Mouse (Mus musculus) T-helper 2 cell (primary cell): ENCODE results near the gene Snorc.

Experiments
- in situ Hi-C: fragments of 300-600 bp; cut with MboI, MseI; formaldehyde crosslinking; loops from one replicate; pipeline ENCODE4 v1.15.1; 2025; ENCODE audit warnings: high pct_unique_total_duplicates

Snorc gene

DNA sequence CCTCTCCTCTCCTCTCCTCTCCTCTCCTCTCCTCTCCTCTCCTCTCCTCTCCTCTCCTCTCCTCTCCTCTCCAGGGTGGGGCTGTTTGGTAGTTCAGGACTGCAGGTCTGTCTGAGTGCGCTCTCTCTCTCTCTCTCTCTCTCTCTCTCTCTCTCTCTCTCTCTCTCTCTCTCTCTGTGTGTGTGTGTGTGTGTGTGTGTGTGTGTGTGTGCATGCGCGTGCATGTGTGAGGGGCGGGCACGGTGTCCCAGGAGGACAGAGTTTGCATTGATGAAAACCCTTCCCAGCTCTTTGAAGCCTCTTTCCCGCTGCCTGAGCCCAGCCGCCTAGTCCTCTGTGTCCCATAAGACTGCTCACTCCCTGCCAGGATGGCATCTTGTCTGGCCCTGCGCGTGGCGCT is at the start of gene Snorc:
Gene Snorc (plus strand): TSS at position 301 of the 400 bp plus-strand sequence.
- in situ Hi-C loops: loop anchor here (10.0 kb wide), 1 partner anchor 305 kb away; no protein-coding TSS in a partner anchor

DNA sequence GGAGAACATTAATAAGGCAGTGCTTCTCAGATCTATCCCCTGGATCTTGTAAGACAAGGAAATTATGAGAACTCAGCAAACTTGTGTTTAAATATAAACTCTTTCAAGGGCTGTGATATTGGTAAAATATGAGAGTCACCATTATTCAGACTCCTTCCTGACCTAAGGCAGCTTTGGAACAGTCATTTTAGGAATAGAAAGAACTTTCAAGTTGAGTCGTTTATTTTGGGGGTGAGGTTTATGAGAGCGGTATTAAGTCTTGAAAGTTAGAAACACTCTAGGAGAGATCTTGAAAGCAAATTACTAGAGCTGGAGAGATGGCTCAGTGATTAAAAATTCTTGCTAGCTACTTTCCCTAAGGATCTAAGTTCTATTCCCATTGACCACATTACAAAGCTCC is 34.9 kb upstream of the Snorc start:
- in situ Hi-C loops: no loop called here

DNA sequence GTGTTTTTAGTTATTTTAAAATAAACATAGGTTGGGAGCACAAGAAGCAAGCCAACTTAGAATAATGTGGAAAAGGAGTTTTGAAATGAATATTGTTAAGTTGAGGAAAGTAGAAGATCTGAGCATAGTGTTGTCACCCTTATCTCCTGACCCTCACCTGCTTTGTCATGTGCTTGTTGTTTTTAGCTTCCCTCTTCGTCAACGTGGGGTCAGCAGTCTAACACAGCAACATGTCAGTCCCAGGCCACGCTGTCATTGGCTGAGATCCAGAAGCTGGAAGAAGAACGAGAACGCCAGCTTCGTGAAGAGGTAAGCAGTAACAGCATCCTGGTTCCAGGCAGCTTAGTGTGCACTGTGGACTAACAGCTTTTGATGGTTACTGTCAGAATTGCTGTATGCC is 33.5 kb upstream of the Snorc start:
- in situ Hi-C loops: no loop called here

GRCm38 (mm10) chr1:87447183-87448104 is 22.6 kb upstream of the Snorc start:
- in situ Hi-C loops: no loop called here

- in situ Hi-C loops: no loop called here
These were observed 20.6 kb upstream of the Snorc start for GRCm38 (mm10) chr1:87449432-87449831.

DNA sequence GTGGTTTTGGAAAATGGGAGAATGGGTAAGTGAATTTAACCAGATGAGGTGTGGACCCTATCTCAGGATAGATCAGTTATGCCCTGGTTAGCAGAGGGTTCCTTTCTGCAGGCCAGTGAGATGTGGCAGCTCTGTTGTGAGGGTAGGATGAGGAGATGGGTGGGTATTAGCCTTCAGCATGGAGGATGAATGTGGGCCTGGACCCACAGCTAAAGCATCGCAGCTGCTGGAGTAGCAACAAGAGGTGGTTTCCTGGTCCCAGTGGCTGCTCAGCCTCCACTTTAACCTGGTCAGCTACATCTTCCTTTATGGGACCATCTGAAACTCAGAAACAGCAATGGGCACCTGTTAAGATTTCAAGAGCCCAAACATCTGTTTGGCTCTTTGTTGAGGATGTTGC is 13.6 kb upstream of the Snorc start:
- in situ Hi-C loops: loop anchor here (10.0 kb wide), 1 partner anchor 208 kb away; no protein-coding TSS in a partner anchor

DNA sequence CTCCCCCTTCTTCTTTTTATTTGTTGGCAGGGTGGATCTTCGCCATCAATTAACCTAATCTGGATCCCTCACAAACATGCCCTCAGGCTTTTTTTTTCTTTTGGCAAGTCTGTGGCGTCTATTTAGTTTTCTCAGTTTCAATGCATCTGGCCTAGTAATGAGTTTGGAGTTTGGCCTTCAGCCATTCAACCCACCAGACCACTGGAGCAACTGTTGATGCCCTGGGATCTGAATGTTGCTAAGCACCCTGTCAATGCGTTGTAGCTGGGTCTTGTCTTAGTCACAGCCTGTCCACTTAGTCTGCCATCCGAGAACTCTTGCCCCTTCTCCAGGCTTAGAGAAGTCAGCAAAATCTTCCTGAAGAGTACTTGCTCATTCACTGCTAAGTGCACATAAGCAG is 12.0 kb upstream of the Snorc start:
- in situ Hi-C loops: loop anchor here (10.0 kb wide), 1 partner anchor 207 kb away; no protein-coding TSS in a partner anchor

- in situ Hi-C loops: loop anchor here (10.0 kb wide), 1 partner anchor 205 kb away; no protein-coding TSS in a partner anchor
These were observed 10.2 kb upstream of the Snorc start for GRCm38 (mm10) chr1:87459856-87460255.

DNA sequence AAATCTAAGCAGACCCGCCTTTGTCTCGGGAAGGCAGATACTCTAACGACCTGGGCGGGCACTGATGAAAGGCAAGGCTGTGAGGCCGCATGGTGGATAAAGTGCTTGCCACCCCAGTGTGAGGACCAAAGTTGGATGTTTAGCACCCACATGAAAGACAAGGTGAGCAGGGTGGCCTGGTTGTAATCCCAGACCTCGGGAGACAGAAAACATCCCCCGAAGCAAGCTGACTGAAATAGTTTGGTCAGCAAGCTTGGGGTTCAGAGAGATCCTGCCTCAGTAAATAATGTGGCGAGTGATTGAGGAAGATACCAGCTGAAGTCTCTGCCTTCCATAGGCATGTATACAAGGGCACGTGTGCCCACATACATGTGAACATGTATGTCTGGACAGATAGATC is 2.6 kb upstream of the Snorc start:
- in situ Hi-C loops: no loop called here

DNA sequence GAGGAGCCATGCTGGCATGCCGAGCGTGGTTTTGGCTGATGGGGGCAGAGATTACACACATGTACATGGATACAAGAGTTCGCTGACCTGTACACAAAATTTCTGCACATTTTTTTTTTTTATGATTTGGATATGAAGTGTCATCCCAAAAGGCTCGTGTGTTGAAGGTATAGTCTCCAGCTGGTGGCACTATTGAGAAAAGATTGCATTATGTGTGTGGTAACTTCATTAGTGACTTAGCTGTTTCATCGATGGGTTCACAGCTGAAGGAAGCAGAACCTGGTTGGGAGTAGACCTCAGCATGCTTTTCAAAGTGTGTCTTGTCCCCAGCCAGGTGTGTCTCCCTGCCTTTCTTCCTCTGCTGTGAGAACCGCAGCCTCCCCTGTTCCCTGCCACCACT is 1.8 kb upstream of the Snorc start:
- in situ Hi-C loops: no loop called here

- in situ Hi-C loops: loop anchor here (10.0 kb wide), 1 partner anchor 307 kb away; no protein-coding TSS in a partner anchor
These were observed 1.8 kb downstream of the Snorc start for GRCm38 (mm10) chr1:87471914-87472313.

DNA sequence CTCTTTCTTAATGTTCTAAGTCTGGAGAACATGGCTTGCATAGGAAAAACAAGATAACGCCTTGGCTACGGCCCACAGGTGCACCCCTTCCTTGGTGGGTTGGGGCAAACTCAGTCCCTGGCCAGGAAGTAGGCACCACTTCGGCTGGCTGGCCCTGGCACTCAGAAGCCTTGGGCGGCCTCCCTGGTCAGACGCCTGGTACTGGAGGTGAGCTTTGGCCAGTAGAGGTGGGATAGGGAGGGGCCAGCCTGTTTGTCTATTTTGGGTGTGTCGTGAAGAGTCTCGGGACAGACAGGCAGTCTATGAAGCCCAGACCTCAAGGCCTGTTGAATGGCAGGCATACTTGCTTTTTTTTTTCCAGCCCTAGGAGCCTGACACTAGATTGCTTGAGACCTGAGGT is 2.5 kb downstream of the Snorc start:
- in situ Hi-C loops: loop anchor here (10.0 kb wide), 1 partner anchor 308 kb away; no protein-coding TSS in a partner anchor

GRCm38 (mm10) chr1:87475076-87475895 is 5.2 kb downstream of the Snorc start:
- in situ Hi-C loops: loop anchor here (10.0 kb wide), 1 partner anchor 310 kb away; no protein-coding TSS in a partner anchor

DNA sequence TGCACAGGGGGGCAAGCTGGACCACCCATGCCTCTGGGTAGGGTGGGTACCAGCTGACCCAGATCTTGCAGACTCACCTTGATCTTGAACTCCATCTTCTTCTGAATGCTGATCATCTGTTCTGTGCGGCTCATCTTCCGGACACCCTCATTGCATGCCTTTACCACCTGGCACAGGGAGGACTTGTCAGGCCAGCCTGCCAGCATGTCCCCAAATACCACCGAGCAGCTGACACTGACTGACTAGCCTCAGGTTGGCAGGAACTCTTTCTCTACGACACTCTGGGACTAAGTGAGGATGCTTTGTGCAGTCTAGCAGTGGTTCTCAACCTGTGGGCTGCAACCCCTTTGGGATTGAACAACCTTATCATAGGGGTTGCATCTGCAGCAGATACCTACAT is 12.5 kb downstream of the Snorc start:
- in situ Hi-C loops: no loop called here

DNA sequence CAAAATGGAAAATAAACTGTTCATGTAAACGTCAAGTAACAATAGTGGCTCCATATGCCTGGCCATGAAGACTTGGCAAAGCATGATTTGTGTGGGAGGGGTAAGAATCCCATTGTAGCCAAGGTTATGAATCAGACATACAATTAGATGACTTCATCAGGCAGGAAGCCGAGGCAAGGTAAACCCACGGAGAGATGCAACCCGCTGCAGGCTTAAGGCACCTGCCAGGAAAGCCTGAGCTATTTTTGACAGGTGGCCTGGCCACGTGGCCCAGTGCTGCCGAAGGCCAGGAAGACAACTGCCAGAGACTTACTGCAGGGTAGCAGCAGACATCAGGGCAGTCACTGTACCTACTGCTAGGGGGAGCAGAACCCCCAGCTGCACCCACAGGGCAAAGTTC is 16.3 kb downstream of the Snorc start:
- in situ Hi-C loops: no loop called here

DNA sequence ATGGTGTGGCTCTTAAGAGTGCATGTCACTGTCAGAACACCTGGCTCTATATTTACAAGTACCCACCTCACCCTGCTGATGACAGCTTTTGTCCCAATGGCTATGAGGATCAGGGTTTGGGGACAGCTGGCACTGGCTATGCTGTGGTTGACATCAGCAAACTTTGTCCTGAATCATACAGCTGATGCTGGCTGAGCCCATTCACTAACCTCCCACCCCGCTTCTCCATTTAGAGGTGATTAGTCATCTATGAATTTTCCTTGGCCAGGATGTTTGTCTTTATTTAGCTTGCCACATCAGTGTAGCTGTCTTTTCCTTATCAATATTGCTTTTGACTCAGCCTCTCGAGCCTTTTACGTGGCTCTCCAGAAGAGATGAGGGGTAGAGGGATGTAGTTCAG is 22.2 kb downstream of the Snorc start:
- in situ Hi-C loops: no loop called here

GRCm38 (mm10) chr1:87493542-87493941 is 23.5 kb downstream of the Snorc start:
- in situ Hi-C loops: no loop called here

DNA sequence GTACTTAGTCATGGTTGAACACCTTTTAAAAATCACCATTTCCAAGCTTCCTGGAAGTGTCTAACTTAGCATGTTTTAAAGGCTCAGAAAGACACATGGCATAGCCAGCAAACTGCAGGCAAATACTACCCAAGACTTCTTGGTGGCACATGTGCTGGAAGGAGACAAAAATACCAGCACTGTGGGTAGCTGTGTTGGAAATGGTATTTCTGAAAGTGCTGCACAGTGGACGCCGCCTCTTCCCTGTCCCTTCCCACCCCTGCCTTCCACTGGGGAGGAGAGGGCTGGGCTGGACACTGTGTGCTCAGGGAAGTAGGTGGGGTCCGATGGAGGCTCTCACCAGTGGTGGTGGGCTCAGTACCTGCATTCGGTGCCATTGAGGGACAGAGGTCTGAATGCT is 35.5 kb downstream of the Snorc start:
- in situ Hi-C loops: no loop called here

DNA sequence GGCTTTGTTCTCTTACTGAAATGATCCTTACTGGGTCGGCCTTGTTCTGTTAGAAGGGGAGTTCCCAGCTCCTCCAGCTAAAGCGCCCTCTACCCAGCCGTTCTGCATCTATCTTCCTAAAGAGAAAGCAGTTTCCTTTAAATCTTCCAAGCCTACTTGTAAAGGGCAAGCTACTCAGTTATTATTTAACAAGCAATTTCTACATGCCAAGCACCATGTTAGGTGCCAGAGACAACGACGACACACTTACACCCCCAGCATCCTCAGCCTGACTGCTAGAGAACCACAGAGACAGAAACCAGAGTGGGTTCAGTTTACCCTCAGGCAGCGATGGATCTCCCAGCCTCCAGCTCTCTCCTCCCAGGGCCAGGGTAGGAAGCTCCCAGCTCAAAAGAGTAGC is 37.8 kb downstream of the Snorc start:
- in situ Hi-C loops: no loop called here

DNA sequence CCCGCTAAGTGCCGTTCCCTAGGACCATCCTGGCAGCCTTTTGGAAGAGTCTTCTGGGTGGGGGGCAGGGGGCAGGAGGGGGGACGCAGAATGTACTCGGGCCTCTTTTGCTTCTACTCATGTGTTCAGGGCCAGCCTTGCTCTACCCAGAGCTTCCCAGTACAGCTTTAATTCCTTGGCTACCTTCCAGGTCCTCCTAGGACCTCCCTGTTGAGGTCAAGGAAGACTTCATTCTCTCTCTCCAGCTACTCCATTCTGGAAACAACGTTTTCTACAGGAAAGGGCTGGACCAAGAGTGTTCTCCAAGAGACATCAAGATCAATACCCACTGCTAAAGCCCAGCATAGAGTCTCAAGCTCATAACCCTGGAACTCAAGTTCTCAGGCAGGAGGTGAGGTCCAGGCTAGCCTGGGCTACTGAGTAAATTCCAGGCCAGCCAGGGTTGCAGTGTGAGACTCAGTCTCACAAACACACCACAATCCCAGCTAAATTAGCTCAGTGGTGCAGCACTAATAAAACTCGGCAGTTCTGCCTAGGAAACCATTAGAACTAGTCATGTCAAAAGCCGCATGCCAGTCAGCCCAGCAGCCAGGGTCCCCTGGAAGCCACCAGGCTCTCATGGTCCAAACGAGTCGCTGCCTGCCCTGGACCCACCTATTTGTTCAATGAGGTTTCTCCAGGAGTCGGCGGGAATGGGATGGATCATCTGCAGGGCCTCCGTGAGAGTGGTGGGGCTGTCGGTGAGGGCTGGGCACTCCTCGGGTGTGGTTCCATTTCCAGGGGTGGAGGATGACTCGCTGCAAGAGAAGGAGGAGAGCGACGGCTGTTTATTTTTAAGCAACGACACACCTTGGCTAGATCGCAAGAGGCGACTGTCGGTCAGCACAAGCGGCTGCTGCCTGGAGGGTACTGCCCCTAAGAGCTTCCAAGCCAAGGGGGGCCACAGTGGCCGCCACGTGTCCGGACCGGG is 38.8 kb downstream of the Snorc start:
- in situ Hi-C loops: no loop called here

GRCm38 (mm10) chr1:87509561-87510165 is 39.6 kb downstream of the Snorc start, which contains the start of gene Neu2:
Gene Neu2 (plus strand): TSS chr1:87509889.
- in situ Hi-C loops: no loop called here
